Mouse (Mus musculus): ENCODE measurements around the gene Ccdc169. TPM values are rescaled to one million over a fixed set of nuclear protein-coding genes. Genes with fewer than 3 reads are reported as not detected.

Ccdc169 gene
- polyA plus RNA-seq, 1 experiment from 2014 or later = not detected

DNA sequence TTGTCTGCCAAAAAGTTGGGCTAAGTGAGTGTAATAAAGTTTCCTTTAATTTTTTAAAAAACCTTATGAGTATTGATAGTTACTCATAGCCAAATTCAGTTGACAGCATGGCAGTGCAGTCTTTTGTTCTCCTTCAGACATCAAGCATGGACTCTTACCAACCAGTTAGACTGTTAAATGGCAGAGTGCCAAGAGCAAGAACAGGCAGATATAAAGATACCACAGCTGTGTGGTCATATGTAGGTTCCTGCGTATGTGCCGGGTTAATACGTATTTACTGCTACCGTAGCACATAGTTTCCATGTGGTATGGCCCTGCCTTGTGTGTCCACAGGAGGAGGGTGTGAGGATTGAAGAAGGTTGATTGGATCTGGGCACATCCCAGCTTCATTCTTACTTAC lies 14.1 kb upstream of the Ccdc169 start:
- Histone ChIP-seq H3K4me3 (no peak overlapping the region), H3K27ac (no peak overlapping the region), H3K36me3 (peaks cover 73% of the 10 kb centered on the region), H3K4me2 (no peak overlapping the region), H3K27me3 (no peaks in the 10 kb centered on the region), H3K9ac (no peak overlapping the region), H3K4me1 (replicated peaks) (peaks cover 7% of the 10 kb centered on the region), H3K9me3 (replicated peaks) (no peaks in the 10 kb centered on the region)
- no peak for ATAC-seq (replicated peaks; ENCODE audit: insufficient number of reproducible peaks, insufficient read depth, low FRiP score, low read depth)
- 78% methylated on average over 4 of the region's 4 CpGs for WGBS

DNA sequence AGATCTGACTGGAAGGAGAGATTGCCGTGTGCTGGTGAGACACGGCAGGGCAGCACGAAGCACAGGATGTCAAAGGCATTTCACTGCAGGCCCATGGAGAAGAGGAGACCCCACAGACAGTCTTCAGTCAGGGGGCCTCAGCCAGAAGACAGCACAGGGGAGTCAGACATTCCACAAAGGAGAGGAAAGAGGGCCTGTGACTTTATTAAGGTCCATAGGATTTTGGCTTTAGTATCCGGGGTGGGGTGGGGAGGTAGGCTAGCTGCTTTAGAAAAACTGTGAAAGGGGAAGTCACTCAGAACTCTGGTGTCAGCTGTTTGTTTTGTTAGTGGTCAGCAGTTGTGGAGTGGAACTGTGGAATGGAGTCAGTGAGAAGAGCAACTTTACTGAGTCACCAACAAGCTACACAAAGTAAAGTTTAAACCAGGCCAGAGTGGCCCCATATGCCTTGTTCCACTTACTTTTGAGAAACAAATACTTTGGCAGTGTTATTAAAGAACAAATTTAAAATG lies 7.9 kb upstream of the Ccdc169 start:
- H3K9ac ChIP-seq = no peak overlapping the region
- no peak overlapping the region for H3K27ac ChIP-seq
- peaks cover 75% of the 10 kb centered on the region for H3K36me3 ChIP-seq
- no peaks in the 10 kb centered on the region for H3K4me1 ChIP-seq (replicated peaks)
- no peak overlapping the region for H3K4me2 ChIP-seq
- H3K27me3 ChIP-seq = no peaks in the 10 kb centered on the region
- H3K9me3 ChIP-seq (replicated peaks) = no peaks in the 10 kb centered on the region
- WGBS = 80% methylated on average over 4 of the region's 4 CpGs
- H3K4me3 ChIP-seq = no peak overlapping the region
- ATAC-seq (replicated peaks; ENCODE audit: insufficient number of reproducible peaks, insufficient read depth, low FRiP score, low read depth) = no peak

DNA sequence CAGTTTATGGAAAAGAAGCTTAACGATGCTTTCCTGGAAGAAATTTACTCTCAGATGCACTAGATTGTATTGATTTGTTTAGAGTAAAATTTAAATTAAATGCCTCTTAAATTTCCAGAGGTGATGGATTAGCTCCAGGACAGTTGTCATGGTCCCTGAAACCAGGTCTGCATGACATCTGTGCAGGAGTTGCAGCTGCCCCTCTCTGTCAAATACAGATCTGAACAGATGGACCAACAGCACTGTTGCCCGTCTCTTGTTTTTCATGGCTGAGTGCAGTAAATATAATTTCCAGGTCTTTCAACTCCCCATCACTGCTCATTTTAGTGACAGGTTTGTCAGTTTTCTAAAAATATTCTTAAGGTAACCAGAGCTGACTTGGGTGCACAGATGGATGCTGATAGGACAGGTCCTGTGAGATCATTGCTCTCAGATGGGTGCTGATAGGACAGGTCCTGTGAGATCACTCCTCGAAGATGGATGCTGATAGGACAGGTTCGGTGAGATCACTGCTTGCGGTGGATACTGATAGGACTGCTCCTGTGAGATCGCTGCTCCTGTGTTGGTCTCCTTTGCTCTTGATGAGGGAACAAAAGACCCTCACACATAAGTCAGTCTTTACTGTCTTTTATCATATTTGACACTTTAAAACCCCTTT lies 5.4 kb upstream of the Ccdc169 start:
- no peak overlapping the region for H3K4me2 ChIP-seq
- H3K27me3 ChIP-seq = no peaks in the 10 kb centered on the region
- WGBS = 83% methylated on average over 6 of the region's 6 CpGs
- H3K4me1 ChIP-seq (replicated peaks) = no peaks in the 10 kb centered on the region
- no peak overlapping the region for H3K4me3 ChIP-seq
- no peaks in the 10 kb centered on the region for H3K9me3 ChIP-seq (replicated peaks)
- H3K9ac ChIP-seq = no peak overlapping the region
- ATAC-seq (replicated peaks; ENCODE audit: insufficient number of reproducible peaks, insufficient read depth, low FRiP score, low read depth) = no peak
- H3K27ac ChIP-seq = no peak overlapping the region
- H3K36me3 ChIP-seq = peaks cover 69% of the 10 kb centered on the region

DNA sequence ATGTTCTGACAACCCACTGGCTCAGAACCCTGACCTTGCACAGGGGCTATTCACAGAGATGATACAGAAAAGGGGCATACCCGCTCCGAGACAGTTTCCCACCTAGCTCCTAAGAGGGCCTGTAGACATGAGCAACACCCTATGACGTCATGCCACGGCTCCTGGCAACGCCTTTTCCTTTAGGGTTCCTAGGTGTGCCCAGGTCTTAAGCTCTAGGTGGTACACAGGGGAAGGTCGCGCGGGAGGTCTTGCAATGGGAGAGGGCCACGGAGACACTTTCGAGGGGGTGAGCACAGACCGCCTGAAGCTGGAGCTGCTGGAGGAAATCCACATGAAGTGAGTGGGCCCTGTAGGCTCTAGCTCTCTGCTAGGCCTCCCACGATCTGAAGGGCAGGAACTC lies 2.7 kb downstream of the Ccdc169 start:
- no peaks in the 10 kb centered on the region for H3K9me3 ChIP-seq (replicated peaks)
- no peaks in the 10 kb centered on the region for H3K4me1 ChIP-seq (replicated peaks)
- H3K27me3 ChIP-seq = no peaks in the 10 kb centered on the region
- no peak overlapping the region for H3K4me2 ChIP-seq
- H3K9ac ChIP-seq = no peak overlapping the region
- no peak overlapping the region for H3K4me3 ChIP-seq
- H3K27ac ChIP-seq = no peak overlapping the region
- WGBS = 90% methylated on average over 12 of the region's 12 CpGs
- H3K36me3 ChIP-seq = peaks cover 17% of the 10 kb centered on the region
- ATAC-seq (replicated peaks; ENCODE audit: insufficient number of reproducible peaks, insufficient read depth, low FRiP score, low read depth) = no peak

DNA sequence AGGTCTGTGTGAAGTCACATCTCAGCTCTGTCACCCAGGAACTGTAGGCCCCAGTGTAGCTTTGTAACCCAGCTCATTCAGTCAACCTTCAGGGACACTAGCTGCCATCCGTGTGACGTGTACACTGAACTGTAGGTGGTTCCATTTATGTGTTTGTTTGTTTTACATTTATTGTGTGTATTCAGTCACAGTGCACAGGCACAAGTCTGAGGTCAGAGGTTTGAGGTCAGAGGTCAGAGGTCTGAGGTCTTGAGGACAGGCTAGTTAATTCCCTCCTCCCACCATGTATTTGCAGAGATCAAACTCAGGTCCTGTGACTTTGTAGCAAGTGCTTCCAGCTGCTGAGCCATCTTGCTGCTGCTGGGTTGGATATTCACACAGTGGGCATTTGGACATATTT lies 4.3 kb downstream of the Ccdc169 start:
- Histone ChIP-seq H3K4me3 (no peak overlapping the region), H3K27me3 (no peaks in the 10 kb centered on the region), H3K36me3 (peaks cover 5% of the 10 kb centered on the region), H3K4me1 (replicated peaks) (no peaks in the 10 kb centered on the region), H3K9me3 (replicated peaks) (no peaks in the 10 kb centered on the region), H3K27ac (no peak overlapping the region), H3K4me2 (no peak overlapping the region), H3K9ac (no peak overlapping the region)
- ATAC-seq (replicated peaks; ENCODE audit: insufficient number of reproducible peaks, insufficient read depth, low FRiP score, low read depth) = no peak
- WGBS = 88% methylated on average over 2 of the region's 2 CpGs

DNA sequence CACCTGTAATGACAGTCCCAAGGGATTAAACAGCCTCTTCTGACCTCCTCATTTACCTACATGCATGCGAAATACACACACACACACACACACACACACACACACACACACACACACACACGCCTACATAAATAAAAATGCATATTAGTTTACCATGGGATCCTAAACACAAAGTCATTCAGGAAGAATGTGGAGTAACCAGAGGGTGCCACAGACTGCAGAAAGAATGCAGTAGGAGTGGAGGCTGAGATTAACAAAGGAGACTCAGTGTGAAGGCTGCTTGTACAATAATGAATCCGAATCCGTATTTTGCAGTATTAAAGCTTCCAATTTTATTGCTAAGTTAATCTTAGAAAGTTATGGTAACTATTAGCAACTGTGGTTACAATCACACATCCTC lies 7.8 kb downstream of the Ccdc169 start:
- WGBS = 76% methylated on average over 4 of the region's 4 CpGs
- no peaks in the 10 kb centered on the region for H3K4me1 ChIP-seq (replicated peaks)
- H3K9me3 ChIP-seq (replicated peaks) = no peaks in the 10 kb centered on the region
- no peaks in the 10 kb centered on the region for H3K27me3 ChIP-seq
- H3K36me3 ChIP-seq = no peaks in the 10 kb centered on the region
- H3K4me2 ChIP-seq = no peak overlapping the region
- H3K4me3 ChIP-seq = no peak overlapping the region
- ATAC-seq (replicated peaks; ENCODE audit: insufficient number of reproducible peaks, insufficient read depth, low FRiP score, low read depth) = no peak
- no peak overlapping the region for H3K27ac ChIP-seq
- H3K9ac ChIP-seq = no peak overlapping the region

DNA sequence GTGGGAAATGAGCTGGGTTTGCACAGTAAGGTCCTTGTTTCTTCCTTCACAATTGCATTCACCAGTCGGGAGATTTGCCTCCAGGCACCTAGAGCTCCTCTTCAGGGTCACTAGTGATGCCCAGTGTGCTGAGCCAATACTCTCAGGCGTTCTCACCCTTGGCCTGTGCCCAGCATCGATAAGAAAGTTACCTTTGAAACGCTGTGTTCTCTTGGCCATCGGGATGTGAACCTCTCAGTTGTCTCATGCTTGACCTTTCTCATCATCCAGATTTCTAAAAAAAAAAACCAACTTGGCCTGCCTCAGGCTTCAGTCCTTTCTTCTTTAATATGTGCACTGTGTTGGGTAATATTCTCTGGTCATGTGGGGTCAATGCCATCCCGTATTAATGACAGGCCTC lies 9.3 kb downstream of the Ccdc169 start:
- no peak overlapping the region for H3K4me2 ChIP-seq

DNA sequence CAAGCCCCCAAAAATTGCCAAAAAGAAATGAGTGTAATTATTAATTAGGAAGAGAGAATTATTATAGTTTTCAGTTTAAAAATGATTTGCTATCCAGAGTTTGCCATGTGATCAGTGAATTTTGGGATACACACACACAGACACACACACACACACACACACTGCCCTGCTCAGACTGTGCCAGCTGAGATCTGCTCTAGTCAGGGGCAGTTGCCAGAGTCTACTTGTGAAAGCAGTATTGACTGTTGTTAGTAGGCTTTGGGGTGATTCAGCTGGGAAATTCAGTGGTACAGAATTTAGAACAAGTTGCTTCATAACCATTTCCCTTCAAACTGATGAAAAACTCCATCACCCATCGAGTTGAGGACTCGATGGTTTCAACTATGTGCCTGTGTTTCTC lies 10.0 kb downstream of the Ccdc169 start:
- H3K27me3 ChIP-seq = no peaks in the 10 kb centered on the region
- H3K4me2 ChIP-seq = no peak overlapping the region
- H3K9ac ChIP-seq = no peak overlapping the region
- no peaks in the 10 kb centered on the region for H3K9me3 ChIP-seq (replicated peaks)
- no peak for ATAC-seq (replicated peaks; ENCODE audit: insufficient number of reproducible peaks, insufficient read depth, low FRiP score, low read depth)
- H3K27ac ChIP-seq = no peak overlapping the region
- H3K4me3 ChIP-seq = no peak overlapping the region
- 81% methylated on average over 2 of the region's 2 CpGs for WGBS
- no peaks in the 10 kb centered on the region for H3K4me1 ChIP-seq (replicated peaks)
- no peaks in the 10 kb centered on the region for H3K36me3 ChIP-seq

More for the DNA sequence above, 9.3 kb downstream of the Ccdc169 start:
- Histone ChIP-seq H3K9ac (no peak overlapping the region), H3K9me3 (replicated peaks) (no peaks in the 10 kb centered on the region), H3K27ac (no peak overlapping the region), H3K27me3 (no peaks in the 10 kb centered on the region), H3K36me3 (no peaks in the 10 kb centered on the region), H3K4me3 (no peak overlapping the region), H3K4me1 (replicated peaks) (no peaks in the 10 kb centered on the region)
- ATAC-seq (replicated peaks; ENCODE audit: insufficient number of reproducible peaks, insufficient read depth, low FRiP score, low read depth) = no peak
- WGBS = 72% methylated on average over 6 of the region's 6 CpGs

DNA sequence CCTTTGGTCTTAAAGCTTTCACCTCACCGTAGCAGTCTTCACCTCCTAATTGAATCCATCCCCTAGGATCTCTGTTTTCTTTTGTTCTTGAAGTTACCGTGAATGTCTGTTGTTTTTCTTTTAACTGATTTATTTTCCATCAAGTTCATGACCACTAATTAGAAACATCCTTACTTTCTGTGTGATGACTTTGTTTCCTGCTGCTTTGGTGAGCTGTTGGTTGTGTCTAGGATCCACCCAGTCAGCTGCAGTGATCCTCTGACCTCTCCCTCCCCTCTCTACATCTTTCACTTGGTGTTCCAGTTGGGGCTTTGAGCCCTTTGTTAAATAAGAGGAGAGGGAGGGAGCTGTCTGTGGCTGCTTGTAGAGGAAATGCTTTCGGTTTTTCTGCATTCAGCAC lies 11.0 kb downstream of the Ccdc169 start:
- Histone ChIP-seq H3K27ac (no peak overlapping the region), H3K9me3 (replicated peaks) (no peaks in the 10 kb centered on the region), H3K9ac (no peak overlapping the region), H3K4me2 (no peak overlapping the region), H3K4me1 (replicated peaks) (no peaks in the 10 kb centered on the region), H3K4me3 (no peak overlapping the region), H3K27me3 (no peaks in the 10 kb centered on the region), H3K36me3 (no peaks in the 10 kb centered on the region)
- WGBS = 51% methylated on average over 3 of the region's 3 CpGs
- no peak for ATAC-seq (replicated peaks; ENCODE audit: insufficient number of reproducible peaks, insufficient read depth, low FRiP score, low read depth)

DNA sequence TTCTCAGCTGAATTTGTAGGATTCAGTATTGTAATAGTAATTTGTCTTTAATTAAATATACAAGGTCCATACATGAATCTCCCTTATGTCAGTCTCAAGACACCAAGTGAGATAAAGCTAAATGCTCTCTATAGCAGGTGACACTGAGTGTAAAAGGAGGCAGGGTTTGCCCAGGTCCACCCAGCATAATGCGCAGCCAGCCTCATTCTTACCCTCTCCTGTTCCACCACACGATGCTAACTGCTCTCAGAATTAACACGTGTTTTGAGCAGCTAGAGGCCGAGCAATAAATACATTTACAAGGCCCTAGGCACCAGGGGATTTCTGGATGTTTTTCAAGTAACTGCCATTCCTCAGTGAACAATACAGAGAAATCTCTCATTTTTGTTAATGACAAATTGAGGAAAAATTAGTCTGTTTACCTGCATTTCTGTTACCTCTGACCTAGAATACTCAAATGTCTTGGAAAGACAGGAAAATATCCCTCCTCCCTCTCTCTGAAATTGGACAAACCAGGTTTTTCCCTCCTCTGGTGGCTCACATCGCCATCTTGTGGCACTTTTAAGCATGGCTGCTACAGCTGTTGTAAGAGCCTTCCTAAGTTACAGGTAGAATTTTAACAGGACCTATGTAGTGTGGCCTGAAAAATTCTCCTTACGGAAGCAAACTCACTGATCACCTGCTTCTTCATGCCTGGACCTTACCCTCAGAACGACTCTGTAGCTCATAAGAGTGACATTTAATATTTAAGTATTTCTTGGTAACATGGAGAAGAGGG lies 14.7 kb downstream of the Ccdc169 start:
- Histone ChIP-seq H3K9ac (no peak overlapping the region), H3K9me3 (replicated peaks) (no peaks in the 10 kb centered on the region), H3K27me3 (no peaks in the 10 kb centered on the region), H3K4me2 (no peak overlapping the region), H3K4me1 (replicated peaks) (no peaks in the 10 kb centered on the region), H3K27ac (no peak overlapping the region), H3K36me3 (no peaks in the 10 kb centered on the region), H3K4me3 (no peak overlapping the region)
- no peak for ATAC-seq (replicated peaks; ENCODE audit: insufficient number of reproducible peaks, insufficient read depth, low FRiP score, low read depth)
- 44% methylated on average over 7 of the region's 7 CpGs for WGBS

DNA sequence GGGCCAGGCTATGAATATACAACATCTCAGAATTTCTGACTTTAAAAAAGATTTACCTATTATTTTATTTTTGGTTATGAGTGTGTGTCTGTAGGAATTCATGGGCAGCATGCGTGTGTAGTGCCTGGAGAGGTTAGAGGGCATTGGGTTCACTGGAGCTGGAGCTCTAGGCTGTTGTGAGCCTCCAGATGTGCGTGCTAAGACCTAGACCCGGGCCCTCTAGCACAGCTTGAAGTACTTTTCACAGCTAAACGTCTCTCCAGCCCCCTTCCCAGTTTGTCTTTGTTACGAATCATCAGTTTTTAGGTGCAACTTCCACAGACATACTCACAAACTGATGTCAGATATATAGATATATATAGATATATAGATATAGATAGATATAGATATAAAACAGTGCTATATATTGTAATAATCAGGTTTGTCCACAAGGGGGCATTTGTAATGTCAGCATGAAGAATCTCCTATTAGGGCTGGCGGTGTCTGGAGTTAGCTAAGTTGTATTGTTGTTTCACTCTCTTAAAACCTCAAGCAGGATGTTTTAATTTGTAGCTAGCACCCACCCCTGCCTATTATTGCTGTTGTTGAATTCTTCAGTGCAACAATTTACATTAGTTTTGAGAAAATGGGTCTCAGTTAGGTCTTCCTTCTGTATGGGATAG lies 15.7 kb downstream of the Ccdc169 start:
- no peak for ATAC-seq (replicated peaks; ENCODE audit: insufficient number of reproducible peaks, insufficient read depth, low FRiP score, low read depth)
- 61% methylated on average over 6 of the region's 6 CpGs for WGBS
- Histone ChIP-seq H3K4me1 (replicated peaks) (no peaks in the 10 kb centered on the region), H3K36me3 (no peaks in the 10 kb centered on the region), H3K9ac (no peak overlapping the region), H3K9me3 (replicated peaks) (no peaks in the 10 kb centered on the region), H3K4me3 (no peak overlapping the region), H3K4me2 (no peak overlapping the region), H3K27me3 (no peaks in the 10 kb centered on the region), H3K27ac (no peak overlapping the region)
